Mouse (Mus musculus) common myeloid progenitor, adult 5-6 weeks (primary cell): ENCODE data around the gene Btbd35f13. TPM values are rescaled to one million over a fixed set of nuclear protein-coding genes. Genes with fewer than 3 reads are reported as not detected.
"Not testable (repeated sequence)": the region's sequence is repeated elsewhere in the genome, so short reads cannot be mapped to it uniquely, and the experiment has no call there.

Experiments
- ATAC-seq: replicated peaks from 2 replicates; pipeline ENCODE4 v1.8.0; 2016; ENCODE audit warnings: low read depth, mild to moderate bottlenecking, moderate TSS enrichment, inconsistent platforms; ENCODE audit not compliant: poor library complexity, severe bottlenecking
- total RNA-seq: library from RNA; stranded (forward); fragments of 200-1000, 187-1606 nt; gene quantifications from 2 replicates; pipeline ENCODE4 v1.2.3, GENCODE M21; 2017

The Btbd35f13 gene
- total RNA-seq: not detected in 2 replicates

GRCm38 (mm10) chrX:33656872-33657271 is at the start of gene Btbd35f13:
TSS of gene Btbd35f13 (plus strand) at chrX:33657172.
- ATAC-seq: not testable (repeated sequence)

DNA sequence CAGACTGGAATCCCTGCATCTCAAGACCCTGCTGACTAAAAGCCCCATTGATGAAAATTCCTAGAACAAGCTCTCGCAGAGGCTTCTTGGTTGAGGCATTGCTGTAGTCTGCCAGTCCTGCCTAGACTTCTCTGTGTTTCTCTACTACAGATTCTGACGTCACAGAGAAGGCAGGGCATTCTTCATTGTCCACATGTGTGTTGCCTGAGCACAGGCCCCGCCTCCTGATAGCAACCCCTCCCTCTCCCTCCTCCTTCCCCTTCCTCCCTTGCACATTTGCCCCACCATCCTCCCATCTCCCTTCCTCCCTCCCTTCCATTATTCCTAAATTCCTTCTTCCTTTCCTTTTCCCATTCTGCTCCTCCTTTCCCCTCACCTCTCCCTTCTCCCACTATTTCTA is 45.3 kb downstream of the Btbd35f13 start, which contains the start of gene Btbd35f14:
Gene Btbd35f14 (minus strand): TSS at position 101 of the 400 bp plus-strand sequence.
- not testable (repeated sequence) for ATAC-seq

Other genes starting within 250 kb of the Btbd35f13 start
- not detected in 2 replicates for gene Btbd35f15, start 79.9 kb upstream of the Btbd35f13 start, total RNA-seq
- gene Btbd35f14, start 45.2 kb downstream of the Btbd35f13 start, total RNA-seq: not detected in 2 replicates